Mouse (Mus musculus) E14TG2a.4 (cell line): ENCODE results near the gene Cebpe.

ENCODE experiments used
- CTCF ChIP-seq: conservative IDR thresholded peaks from 2 replicates; pipeline ENCODE4 v1.5.1; 2014; ENCODE audit warnings: low read length
- POU5F1 ChIP-seq: IDR thresholded peaks from 2 replicates; pipeline ENCODE4 v1.6.1; 2014; ENCODE audit warnings: low read length, borderline replicate concordance

GRCm38 (mm10) chr14:54686063-54686521, 25.9 kb downstream of the Cebpe start, which contains the start of gene 1700123O20Rik:
- TF ChIP-seq CTCF: no peak
- no peak for TF ChIP-seq POU5F1
